Mouse (Mus musculus) spleen, adult 2 months (tissue): Measurements from ENCODE around the gene Lax1.

Source experiments
- CTCF ChIP-seq: fragments of 200-500 bp; IDR thresholded peaks from 2 replicates; pipeline ENCODE4 v1.5.1; 2011; ENCODE audit warnings: mild to moderate bottlenecking, inconsistent platforms; ENCODE audit not compliant: insufficient read depth, insufficient read length, insufficient replicate concordance; ENCODE audit errors: extremely low read depth
- POLR2A ChIP-seq: fragments of 200-500 bp; IDR thresholded peaks from 2 replicates; pipeline ENCODE4 v1.6.1; 2011; ENCODE audit warnings: low read depth, low read length, inconsistent platforms

- TF ChIP-seq POLR2A, result no peak
- no peak for TF ChIP-seq CTCF
These were observed 25.5 kb downstream of the Lax1 start for GRCm38 (mm10) chr1:133664203-133664970.
